Mouse (Mus musculus) frontal cortex, postnatal 25 days (tissue): ENCODE measurements around the gene Cfap221.

Source experiments
- DNase-seq, 2 experiments: peaks; one replicate each; pipeline ENCODE4 v3.0.0; 2022; ENCODE audit warnings: low spot score in 2 of 2

Cfap221 gene

GRCm38 (mm10) chr1:120007851-120008588 lies 11.0 kb upstream of the Cfap221 start:
- no peak for DNase-seq

DNA sequence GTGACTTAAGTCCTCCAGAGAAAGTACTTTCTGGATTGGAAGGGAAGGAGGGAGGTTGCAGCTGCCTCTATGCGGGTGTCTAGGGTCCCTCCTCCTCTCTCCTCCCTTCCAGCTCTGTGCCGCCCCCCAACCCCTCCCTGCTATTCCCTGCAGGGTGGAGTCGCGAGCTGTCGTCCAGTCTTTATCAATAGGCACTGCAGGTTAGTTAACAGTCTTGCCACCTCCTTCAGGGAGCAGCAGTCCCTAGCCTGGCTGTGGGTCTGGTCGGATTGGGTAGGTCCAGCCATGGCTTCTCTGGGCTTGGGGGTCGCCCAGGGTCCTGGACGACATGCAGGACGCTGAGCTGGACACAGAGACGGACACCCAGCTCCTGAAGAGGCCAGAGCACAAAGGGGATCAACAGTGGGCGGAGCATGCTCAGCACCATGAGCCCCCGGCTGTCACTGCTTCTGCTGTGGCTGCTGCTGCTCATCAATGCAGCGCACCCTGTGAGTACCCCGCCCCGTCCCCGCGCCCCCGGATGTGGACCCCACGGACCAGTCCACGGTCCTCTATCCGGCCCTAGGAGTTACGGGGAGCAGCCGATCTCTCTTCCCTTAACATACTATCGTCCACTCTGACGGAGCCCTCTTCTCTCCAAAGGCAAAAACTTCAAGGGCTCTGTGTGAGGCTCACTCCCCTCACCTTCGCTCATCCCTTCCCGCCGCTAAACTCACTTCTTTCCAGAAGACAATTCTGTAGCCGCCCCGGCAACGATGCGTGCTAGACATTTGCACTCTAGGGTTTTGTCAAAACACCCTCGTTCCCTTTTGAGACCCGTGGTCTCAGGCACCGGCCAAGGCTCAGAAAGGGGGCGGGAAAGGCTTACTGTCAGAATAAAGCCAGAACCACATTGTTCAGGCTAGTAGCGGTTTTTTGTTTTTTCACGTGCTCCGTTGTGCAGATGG lies 10.1 kb upstream of the Cfap221 start, which contains the start of gene Sctr:
TSS of gene Sctr (plus strand) at position 51 of the 947 bp plus-strand sequence.
- DNase-seq: no peak

GRCm38 (mm10) chr1:119997644-119998043 lies 610 bp upstream of the Cfap221 start:
- no peak for DNase-seq

DNA sequence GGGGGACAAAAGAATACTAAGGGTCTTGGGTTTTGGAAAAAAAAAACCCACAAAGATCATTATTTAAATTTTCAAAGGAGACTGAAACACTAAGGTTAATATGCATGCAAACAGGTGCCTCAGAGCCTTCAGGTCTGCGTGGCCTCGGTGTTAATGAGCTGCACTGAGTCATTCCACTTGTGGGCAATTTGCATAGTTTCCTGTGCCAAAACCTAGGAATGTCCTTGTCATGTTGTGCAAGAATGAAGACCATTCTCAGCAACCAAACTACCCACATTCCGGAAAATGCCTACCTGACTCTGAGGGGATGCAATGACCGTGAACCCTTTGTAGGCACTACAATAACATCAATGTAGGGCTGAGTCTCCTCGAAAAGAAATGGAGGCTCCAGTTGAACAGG lies 10.5 kb downstream of the Cfap221 start:
- no peak for DNase-seq

DNA sequence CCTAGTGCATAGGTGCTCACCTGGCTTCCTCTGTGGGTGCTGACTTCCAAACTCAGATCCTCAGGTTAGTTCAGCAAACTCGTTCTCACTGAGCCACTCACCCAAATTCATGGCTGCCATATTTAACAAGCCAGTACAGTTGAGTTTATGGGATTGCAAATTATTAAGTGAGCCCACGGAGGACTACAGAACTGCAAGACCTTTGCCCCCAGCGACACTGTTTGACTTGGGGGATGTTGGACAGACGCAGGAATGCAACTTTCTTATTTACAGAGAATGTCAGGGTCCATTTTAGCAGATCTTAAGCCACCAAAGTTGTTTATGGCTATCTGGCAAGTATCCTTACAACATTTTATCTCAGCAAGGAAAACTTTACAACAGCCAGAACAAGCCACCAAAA lies 21.9 kb downstream of the Cfap221 start:
- DNase-seq: no peak

- no peak for DNase-seq
Measured at GRCm38 (mm10) chr1:119973117-119973516, 23.9 kb downstream of the Cfap221 start.

DNA sequence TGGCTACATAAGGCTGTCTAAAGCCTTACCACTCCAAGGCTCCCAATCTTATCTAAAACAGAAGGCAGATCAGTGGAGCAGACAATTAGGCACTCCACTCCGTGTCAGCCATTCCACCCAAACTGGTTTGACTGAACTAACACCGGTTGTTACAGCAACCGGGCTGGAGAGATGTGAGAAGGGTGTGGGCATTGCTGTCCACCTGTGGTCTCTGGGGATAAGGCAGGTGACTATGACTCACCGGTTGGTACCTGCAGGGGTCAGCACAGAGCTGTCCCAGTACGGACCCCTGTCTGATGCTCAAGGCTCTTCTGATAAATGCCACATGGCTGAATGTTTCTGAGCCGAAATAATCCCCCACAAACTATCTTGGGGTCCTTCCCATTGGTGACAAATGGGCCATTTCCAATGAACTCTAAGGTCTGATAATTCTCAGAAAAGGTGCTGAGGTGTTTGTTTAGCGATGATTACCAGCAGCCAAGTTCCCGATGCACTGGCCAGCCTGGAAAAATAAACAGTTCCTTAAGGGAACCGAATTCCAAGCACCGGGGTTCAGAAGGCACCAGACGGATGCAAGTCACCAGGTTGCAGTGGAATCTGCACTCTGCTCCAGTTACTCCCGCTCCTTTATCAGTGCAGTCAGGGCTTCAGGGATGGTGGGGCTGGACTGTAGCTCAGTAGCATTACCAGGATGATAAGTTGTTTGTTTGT lies 31.1 kb downstream of the Cfap221 start:
- DNase-seq: no peak

DNA sequence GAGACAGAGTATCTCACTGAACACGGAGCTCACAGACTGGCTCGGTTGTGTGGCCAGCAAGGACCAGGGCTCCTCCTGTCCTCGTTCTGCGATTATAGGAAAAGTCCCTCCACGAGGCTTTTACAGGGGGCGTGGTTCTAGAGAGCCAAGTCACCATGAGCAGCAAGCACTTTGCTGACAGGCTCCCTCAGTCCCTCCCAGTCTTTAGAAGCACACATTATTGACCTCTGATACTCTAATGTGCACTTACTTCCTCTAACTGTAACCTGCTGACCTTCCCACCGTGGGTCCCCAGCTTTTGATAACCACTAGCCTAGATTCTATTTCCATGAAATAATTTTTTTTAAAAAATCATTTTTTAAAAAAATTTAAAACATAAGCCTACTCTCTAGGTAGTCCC lies 37.1 kb downstream of the Cfap221 start:
- DNase-seq: no peak

- DNase-seq: no peak
Measured at GRCm38 (mm10) chr1:119959464-119959863, 37.6 kb downstream of the Cfap221 start.

DNA sequence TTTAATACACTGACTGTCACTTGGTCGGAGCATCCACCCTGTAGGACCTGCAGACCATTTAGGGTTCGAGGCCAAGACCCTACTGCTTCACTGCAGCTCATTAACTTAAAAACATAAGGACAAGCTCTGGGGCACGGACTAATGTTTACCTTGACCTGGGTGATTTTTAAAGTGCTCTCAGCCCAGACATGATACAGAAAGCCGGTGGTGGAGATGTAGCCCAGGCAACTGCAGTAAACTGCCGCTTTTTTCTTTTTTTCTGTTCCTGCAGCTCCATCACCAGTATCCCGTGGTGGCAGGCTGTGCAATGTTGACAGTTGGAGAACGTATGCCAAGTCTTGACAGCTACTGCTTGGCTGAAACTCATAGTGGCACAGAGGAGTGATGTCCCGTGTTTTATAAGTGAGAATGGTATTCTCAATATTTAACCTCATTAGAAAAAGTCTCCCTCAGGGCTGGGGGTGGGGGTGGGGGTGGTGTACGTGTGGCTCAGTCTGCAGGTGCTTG lies 39.3 kb downstream of the Cfap221 start:
- no peak for DNase-seq

DNA sequence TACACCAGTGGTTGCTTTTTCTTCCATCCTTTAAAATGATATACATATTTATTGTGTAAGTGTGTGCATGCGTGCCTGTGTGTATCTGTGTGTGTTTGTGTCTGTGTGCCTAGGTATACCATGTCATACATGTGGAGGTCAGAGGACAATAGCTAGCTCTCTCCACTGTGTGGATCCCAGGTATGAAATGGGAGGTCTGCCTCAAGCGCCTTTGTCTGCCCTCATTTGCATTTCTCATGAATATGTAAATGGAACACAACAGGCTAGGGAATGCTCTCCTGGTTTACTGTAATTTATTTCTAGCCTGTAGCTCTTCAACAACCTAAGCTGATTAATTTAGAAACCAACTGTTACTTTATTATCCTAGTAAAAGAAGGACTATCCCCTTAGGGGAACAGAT lies 42.4 kb downstream of the Cfap221 start:
- DNase-seq: no peak

GRCm38 (mm10) chr1:119953456-119953855 lies 43.6 kb downstream of the Cfap221 start:
- DNase-seq: no peak

DNA sequence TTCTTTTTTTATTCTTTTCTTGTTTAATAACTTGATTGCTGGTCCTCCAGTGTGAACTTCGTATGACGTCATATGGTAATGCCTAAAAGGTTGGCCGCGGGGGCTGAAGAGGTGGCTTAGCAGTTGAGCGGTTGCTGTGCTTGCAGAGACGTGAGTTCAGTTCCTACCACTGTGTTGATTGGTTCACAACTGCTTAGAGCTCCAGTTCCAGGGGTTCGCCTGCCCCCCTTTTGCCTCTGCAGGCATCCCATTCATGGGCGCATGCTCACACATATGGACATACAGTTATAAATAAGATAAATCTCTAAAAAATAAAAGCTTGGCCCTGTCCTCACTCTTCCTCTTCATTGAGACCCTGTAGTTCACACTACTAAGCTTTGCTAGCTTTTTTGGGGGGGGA lies 46.9 kb downstream of the Cfap221 start:
- DNase-seq: no peak

GRCm38 (mm10) chr1:119936861-119937260 lies 60.2 kb downstream of the Cfap221 start:
- DNase-seq: no peak

GRCm38 (mm10) chr1:119931421-119932150 lies 65.4 kb downstream of the Cfap221 start:
- DNase-seq: no peak

DNA sequence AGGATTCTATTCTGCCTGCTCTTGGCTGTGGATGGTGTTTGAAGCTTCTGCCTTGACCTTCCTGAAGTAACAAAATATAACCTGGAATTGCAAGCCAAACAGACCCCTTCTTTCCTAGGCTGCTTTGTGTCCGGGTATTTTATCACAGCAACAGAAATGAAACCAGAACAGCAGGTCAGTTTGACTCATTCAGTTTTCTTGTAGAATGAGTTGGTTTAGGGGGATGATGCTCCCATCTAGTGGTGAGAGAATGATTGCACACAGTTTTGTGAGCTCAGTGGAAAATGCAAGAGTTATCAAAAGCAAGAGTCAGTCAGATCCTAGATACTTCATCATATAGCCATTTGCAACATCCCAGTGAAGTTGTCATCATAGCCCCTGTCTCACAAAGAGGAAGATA lies 67.3 kb downstream of the Cfap221 start:
- no peak for DNase-seq

- no peak for DNase-seq
Measured at GRCm38 (mm10) chr1:119919299-119919698, 77.7 kb downstream of the Cfap221 start.

DNA sequence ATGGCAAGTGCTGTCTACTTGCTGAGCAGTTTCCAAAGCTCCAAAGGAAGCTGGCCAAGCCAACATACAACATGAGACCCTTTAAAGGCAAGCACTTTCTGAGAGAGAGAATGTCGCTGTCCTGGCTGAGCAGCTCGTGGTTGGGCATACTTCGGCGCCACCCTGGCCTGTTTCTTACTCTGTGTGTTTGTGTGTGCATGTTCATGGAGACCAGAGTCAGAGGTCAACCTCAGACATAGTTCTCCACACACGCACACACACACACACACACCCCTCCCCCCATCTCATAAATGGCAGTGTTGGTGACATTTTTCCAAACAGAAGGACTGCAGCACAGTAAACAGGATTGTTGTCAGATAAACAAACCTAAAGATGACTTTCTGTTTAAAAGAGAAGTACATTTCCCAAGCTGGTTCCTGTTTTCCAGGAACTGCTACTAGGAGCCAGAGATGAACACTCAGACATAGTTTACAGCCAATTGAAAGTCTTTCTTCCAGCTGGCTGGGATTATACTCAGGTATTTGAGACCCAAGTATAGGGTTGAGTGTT lies 80.1 kb downstream of the Cfap221 start:
- no peak for DNase-seq

- DNase-seq: peak; percentile 75 to 87
Measured at GRCm38 (mm10) chr1:119912953-119913814, 83.8 kb downstream of the Cfap221 start, which contains the start of gene Tmem177. TSS of gene Tmem177 (minus strand) at chr1:119913208.

- DNase-seq: no peak
Measured at GRCm38 (mm10) chr1:119907206-119907748, 89.8 kb downstream of the Cfap221 start.
